Mouse (Mus musculus): Measurements from ENCODE around the gene Ctsd.

Gene Ctsd

DNA sequence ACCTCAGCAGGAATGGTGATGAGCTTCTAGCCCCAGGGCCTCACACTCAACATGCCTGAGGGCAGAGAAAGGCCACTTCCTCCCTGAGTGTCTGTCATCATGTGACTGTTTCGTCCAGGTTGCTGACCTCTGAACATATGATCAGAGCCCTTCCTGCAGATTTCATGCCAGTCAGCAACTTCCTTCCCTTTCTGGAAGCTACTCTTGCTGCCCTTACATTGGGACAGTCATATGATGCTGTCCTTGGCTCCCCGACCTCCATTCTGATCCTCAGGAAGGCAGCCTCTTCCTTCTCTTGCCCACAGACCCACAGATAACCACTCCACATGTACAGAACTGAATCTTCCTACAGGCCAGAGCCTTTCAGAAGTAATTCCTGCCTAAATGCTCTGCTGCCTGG, 10.2 kb upstream of the Ctsd start:
- no peak for DNase-seq

DNA sequence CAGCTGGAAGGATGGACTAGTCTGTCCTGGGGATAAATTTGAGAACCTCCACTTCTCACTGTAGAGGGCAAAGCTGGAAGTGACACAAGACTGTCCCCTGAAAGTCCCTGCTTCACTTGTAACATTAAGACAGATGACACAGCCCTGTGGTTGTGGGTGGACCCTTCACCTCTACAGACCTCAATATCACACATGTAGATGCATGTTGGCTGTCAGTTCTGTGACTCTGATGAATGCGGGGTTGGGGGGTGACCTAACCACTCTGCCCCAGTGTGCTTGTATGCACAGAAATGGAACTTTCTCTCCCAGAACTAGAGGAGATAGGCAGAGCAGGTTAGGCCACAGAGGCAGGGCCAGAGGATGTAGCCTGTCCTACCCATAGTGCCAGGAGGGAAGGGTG, 8.8 kb upstream of the Ctsd start:
- no peak for DNase-seq

DNA sequence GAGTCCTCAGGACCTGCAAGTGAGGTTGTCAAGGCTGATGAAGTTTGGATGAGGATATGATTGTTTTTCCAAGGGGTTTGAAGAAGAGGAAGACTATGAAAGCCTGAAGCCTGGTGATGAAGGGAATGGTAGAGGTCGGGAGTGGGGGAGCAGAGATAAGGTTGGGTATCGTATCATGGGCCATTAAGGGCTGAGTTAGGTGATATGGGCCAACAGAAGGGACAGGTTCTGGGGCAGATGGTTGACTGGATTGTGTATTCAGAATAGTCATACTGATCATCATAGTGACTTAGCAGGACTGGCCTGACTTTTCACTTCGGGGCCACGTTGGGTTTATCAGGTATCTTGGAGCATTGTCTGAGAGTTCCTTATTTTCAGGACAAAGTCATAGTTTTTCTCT, 7.6 kb upstream of the Ctsd start:
- DNase-seq: no peak

DNA sequence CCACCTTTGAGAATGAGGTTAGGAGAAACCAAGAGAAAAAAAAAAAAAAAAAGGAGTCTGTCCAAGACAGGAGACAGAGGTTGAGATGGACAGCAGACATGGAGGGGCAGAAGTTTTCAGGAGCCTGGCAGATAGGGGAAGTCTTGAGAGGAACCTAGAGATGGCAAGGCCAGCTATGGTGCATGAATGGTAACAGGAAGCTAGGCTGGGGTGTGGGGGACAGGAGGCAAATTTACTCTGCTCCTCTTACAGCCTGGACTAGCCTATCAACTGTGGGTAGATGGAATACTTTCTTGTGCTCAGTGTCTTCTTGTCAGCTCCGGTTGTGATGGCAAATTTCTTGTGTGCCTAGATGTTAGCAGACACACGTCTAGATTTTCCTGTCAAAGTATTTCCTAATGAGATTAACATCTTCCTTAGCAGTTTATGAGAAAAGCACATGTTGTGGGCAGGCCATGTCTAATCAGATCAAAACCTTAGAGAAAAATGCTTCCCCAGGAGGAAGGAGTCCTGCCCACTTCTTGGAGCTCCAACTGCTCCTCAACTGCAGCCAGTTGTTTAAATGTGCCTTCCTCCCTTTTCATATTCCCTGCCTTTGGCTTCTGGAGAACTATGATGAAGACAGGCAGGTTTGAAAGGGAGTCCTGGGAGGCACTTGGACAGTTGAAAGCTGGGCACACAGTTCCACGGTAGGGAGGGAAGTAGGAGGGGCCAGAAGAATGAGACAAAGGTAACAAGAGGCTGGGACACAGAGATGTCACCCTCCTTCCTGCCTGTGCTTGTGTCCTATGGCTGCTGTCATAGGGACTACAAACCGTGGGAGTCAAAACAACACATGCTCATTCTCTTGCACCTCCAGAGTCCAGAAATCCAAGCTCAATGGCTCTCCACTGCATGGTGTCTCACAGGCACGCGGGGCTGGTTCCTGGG, 6.7 kb upstream of the Ctsd start:
- DNase-seq: no peak

DNA sequence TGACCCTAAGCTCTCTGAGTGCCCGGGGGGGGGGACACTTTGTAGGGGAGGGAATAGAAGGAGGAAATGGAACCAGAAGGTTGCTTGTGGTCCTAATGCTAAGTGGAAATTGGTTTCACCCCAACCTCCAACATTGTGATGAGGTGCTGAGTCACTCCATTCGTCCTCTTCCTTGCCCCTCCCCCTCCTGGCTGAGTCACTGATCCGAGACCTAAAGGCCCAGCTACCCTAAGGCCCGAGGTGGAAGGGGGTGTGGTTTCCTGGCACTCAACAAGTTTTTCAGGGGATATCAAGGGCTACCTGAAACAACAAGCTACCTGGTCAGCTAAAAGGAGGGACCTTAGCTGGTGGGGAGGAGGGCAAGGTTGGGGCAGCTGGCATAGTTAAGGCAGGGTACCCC, 5.4 kb upstream of the Ctsd start:
- no peak for DNase-seq

DNA sequence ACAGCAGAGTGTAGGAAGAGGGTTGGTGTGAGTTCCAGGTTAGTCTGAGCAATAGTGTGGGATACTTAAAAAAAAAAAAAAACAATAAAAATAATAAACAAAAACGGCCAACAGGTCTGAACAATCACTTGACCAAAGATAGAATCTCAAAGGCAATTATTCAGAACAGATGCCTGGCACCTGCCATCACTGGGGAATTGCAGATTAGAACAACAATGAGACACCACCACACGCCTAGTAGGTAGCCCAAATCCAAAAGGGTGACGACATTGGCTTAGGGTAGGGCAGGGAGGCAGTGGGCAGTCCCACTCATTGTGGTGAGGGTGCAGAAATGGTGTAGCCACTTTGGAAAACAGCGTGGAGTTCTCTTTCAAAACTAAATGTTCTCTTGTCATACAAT, 3.8 kb upstream of the Ctsd start:
- no peak for DNase-seq

DNA sequence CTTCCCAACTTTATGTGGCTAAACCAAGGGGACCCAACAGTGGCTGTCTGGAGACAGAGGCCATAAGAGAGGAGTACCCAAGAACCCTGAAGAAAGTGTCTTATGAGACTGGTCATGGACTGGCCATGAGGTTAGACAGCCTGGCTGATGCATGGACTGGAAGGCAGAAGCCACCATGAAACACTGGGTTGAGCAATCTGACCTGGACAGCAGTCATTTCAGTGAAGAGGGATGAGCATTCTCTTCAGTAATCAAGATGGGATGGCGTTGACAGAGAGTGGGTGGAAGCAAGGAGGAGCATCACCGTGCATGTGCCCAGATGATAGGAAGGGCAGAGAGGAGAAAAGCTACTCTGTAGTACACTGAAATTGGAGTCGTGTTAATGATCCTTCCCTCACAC, 3.3 kb upstream of the Ctsd start:
- no peak for DNase-seq

DNA sequence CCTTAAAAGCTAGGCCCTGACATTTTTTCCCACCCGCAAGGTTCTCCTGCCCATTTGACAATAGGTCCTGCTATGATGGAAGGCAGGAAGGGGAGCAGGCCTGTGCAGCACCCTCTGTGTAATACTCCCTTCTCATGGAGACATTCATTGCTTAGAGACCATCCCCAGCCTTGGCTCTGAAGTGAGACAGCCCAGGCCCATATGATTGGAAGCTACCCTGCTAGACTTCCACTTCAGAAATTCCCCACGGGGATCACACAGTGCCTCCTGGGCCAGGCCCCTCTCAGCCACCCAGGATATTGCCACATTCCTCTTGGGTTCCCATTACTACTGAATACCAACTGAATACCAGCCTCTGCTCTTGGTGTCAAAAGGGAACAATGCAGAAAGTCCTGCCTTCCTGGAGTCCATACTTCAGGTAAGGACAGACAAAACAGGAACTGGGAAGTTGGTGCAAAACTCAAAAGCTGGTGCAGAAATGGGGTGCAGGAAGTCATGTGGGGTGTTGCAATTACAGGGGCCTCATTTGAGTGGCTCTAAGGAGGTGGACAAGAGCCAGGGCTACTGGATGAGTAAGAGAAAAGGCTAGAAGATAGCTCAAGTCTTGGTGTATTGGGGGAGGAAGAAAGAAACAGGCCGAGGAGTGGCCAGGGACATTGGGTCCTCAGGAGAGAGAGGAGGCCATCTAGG, 2.3 kb upstream of the Ctsd start:
- no peak for DNase-seq

DNA sequence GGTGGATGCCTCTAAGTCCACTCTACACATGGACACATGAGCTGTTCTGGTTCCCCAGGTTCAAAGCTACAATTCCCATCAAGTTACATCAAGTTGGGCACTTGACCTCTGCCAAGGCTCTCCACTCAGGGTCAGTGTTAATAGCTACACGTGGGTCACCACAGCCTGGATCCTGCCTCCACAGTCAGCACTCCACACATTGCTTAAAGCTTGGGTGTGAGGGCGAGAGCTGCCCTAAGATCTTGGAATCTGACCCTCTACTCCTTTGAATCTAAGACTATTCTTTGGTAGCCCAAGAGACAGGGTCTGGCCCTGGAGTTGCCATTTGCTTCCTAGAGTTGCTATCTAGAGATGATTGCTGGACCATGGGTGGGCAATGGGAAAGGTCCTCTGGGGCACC, 902 bp upstream of the Ctsd start:
- DNase-seq: no peak

DNA sequence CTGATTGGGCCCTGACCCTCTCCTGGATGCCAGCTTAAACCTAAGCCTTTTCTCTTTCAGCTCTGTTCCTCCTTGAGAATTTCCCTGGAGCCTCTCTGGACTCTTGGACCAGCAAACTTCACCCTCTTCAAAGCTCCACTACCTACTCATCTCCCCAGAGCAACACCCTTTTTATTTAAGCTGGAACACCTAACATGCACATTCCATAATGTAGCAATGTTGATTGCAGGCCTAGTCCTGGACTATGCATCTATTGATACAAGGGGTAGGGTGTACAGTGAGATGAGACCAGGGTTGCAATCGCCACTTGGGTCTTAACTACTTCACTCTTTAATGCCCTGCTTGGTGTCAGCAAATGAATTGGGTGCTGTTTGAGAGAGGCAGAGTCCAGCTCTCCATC, 360 bp upstream of the Ctsd start:
- DNase-seq: no peak

DNA sequence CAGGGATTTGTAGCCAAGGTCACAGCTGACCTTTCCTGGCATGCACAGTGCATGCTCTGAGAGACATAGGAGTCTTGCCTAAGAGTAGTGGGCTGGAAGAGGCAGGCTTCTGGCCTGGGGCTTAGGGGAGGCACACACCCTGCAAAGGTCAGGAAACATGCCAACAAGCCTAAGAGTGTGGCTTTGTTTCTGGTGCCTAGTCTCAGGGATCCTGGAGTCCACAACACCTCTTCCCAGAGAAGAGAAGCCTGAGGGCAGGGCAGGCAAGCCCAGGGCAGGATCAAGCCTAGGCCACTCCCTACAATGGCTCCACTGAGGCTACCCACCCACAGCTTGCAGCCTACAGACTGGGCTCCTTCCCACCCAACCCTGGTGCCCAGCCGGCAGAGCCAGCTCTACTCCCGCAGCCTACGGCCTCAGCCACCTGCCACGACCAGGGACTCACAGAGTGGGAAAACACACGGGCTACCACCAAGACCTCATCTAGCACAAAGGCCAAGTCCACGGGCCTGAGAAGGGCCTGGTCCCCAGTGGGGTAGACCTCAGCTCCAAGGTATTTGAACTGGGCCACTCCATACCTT, 1.1 kb downstream of the Ctsd start:
- no peak for DNase-seq

DNA sequence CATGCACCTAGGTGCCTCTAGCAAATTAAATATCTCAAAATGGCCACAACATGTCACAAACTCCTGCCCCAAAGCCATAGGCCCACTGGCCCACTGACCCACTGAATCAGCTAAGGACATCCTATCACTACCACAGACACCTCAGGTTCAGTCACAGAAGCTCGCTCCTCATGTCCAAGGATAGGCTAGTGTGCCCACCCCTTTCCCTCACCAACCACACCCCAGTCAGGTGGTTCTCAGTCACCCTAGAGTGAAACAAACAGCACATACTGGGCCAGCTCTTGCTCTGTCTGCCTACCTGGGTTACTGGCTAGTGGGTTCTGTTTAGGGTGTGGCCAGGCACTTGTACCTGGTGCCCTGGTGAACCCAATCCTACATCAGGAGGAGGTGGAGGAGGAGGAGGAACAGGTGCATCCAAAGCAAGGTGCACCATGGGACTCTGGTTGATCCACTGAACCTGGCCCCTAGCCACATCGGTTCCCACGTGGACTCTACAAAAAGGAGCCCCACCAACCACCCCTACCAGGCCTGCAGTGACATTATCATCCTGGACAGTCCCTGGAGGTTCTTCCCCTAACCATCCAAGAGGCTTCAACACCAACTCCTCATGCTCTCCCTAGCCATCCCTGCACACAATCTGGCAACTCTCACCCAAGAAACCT, 2.0 kb downstream of the Ctsd start:
- no peak for DNase-seq

DNA sequence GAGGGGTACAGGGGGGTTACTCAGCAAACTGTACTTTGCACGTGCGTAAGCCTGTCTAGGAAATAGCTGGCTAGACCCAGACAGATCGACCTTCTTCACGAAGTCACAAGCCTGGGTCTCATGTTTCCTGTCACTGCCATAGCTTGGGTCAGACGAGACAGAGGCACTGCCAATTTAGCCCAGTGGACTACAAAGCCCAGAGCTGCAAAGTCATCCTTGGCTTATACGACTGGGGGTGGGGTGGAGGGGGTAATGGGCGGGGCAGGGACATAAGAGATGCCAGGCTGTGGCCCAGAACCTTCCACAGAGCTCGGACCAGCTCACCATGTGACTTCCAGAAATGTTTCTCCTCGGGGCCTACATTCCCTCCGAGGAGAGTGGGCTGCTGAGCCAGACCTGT, 3.5 kb downstream of the Ctsd start:
- no peak for DNase-seq

DNA sequence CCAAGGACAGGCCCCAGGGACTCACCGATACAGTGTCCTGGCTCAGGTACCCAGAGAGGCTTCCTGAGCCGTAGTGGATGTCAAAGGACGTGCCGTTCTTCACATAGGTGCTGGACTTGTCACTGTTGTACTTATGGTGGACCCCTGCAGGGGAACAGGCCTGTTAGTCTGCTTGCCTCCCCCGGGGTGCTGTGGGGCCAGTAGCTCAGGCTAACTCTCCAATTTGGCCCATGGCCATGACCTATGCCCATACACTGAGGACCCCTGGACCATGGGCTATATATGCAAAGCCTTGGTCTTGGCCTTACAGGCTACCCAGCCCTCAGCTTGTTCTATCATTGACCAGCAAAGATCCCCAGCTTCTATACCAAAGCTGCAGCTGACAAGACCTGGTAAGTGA, 5.3 kb downstream of the Ctsd start, which contains the start of gene Gm49369:
Gene Gm49369 (minus strand): TSS at position 101 of the 400 bp plus-strand sequence.
- DNase-seq: no peak

DNA sequence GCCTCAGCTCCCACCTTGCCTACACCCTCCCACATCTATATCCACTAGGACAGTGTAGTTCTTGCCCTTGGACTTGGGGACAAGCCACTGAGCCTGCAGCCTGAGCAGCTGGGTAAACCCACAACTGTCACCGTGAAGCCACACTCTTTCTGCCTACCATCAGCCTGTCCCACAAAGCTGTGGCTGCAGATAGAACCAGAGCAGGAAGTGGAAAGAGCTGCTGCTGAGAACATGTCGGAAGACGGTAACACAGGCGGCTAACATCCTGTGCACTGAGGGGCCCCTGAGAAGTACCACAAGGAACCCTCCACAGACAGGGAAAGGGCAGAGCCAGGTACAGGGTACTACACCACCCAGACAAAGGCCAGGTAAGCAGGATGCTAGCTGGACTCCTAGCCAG, 6.7 kb downstream of the Ctsd start:
- DNase-seq: no peak

DNA sequence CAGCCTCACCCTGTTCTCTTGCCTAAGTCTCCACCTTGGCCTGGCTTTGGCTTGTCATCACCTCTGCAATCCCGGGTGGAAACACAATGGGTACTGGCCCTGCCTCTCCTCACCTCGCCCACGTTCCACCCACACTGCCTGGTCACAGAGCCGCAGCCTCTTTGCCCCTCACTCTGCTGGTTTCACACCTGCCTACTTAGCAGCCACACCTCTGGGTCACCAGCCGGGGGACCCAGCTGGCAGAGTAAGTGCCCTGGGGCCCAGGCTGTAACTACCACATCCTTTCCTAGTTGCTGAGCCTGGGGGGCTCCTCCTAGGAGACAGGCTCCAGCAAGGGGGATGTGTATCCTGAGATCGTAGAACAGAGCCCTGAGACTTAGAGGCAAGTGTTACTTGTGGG, 8.7 kb downstream of the Ctsd start:
- no peak for DNase-seq

DNA sequence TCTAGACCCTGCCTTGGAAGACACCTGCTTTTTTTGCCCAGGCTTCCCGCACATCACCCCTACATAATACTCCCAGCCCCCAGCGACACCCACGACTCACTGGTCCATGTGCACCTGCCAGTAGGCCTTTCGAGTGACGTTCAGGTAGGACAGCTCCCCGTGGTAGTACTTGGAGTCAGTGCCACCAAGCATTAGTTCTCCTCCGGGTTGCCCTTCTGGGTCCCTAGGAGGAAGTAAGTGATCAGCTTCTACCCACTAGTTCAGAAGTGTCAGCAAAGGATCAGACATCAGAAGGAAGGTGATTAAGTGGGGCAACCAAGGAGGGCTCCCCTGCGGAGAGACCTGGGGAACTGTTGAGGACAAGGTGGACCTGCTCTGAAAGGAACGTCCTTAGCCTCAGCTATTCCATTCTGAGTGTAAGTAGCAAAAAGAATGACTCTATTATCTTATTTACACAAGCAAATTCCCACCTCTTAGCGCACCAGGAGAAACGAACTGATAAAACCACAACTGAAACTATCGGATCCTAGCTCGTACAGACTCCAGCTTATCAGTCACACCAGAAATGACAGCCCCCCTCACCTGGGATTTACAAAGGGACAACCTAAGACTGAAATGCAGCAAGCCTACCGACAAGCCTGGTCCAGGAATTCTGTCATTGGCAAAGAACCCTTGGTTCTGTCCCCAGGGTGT, 10.5 kb downstream of the Ctsd start:
- no peak for DNase-seq

DNA sequence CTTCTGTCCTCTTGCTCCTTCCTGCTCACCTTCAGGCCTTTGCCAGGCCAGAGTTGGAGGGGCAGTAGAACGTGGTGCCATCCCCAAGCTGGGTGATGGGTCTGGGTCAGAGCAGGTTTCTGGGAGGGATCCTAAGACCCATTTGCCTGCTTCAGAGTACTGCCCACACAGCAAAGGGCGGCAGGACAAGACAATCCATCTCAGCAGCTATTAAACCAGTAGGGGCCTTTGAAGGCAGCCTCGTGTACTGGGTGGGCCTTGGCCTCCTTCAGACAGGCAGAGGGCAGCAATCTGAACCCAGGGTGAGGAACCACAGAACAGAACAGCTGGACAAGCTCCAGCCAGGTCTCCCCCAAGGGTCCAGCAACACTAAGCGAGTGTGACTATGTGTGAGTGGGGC, 11.7 kb downstream of the Ctsd start:
- no peak for DNase-seq

DNA sequence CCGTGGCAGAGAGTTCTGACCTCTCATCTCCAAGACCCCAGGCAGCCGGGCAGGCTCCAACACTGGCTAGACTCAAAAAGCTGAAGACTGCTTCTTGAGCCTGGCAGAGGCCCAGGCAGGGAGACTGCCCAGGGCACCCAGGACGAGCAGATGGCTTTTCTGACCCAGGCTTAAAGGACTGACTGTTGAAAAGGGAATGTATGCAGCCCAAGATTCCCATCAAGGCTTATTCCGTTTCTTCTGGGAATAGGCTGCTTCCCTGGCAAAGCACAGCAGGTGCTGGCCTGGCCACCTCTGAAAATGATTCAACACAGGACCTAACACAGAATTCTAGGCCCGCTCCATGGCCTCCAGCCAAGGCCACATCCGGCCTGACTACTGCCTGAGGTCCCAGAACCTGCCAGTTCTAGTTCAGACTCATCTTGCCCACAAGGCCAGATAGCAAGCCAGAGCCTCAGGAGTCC, 12.5 kb downstream of the Ctsd start:
- DNase-seq: no peak

DNA sequence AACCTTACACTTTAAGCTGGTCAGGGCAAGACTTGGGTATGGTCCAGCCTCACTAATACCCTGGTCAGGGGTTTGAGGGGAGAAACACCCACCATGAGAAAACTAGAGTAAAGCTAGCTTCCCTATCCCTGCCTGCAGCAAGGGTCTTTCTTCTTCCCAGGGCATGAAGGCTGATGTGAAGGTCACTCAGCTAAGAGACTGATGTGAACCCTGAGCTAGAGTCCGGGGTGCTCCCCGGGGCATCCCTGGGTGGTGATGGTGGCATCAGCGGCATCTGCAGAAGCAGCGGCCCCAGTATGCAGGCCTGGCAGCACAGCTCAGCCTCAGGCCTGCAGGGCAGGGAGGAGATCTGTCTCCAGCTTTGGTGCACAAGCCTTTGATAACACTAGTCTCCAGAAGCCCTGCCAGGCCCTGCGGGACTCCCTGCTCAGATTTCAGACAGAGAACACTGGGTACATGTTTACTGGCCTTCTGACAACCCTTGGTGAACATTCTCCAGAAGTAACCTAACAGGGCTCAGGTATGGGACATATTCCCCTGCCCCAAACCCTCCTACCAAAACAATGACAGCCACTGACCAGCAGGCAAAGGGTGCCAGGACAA, 13.3 kb downstream of the Ctsd start:
- DNase-seq: no peak

DNA sequence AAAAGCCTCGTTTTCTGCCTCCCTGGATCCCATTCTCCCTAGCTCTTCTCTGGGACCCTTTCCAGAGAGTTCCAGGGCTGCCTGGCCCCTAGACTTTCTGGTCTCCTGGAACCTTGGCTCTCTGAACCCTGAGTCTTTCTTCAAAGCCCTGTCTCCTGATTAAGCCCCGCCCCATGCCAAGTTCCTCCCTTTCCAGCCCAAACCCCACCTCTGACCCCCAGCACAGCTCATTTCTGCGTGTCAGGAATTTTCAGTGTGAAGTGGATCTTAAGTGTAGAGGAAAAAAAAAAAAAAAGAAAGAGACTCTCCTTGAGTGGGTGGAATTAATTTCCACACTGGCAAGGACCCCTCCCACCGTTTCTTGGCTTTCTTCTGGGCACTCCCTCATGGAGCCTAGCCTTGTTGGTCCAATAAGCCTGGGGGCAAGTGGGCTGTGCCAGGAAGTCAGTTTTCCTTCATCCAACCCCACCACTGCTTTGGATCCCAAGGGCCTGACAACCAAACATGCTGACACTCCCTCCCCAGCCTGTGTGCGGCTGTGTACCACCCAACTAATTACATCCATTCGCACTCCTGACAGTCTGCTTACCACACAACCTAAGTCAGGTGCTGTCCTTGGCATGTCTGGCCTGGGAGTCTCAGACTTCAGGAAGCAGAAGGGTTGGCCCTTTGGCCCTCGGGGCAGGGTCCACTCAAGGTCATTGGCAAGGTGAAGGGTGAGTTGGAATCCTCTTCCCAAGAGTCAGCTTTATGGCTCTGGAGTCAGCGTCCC, 14.0 kb downstream of the Ctsd start, which contains the start of gene Ifitm10:
Gene Ifitm10 (minus strand): TSS at position 113 of the 772 bp plus-strand sequence.
- DNase-seq: no peak
